Mouse (Mus musculus) ES-E14 (cell line): ENCODE measurements around the gene Nfasc.

Experiments
- CHD2 ChIP-seq: IDR thresholded peaks from 2 replicates; pipeline ENCODE4 v1.6.1; 2014; ENCODE audit warnings: mild to moderate bottlenecking, low read depth, low read length, inconsistent platforms
- HCFC1 ChIP-seq: IDR thresholded peaks from 2 replicates; pipeline ENCODE4 v1.6.1; 2012; ENCODE audit warnings: low read length, inconsistent platforms, borderline replicate concordance; ENCODE audit not compliant: insufficient read depth
- MAFK ChIP-seq: IDR thresholded peaks from 2 replicates; pipeline ENCODE4 v1.6.1; 2014; ENCODE audit warnings: mild to moderate bottlenecking, low read depth, low read length, inconsistent platforms; ENCODE audit not compliant: insufficient read depth
- ZC3H11A ChIP-seq: IDR thresholded peaks from 2 replicates; pipeline ENCODE4 v1.6.1; 2012; ENCODE audit warnings: low read depth, mild to moderate bottlenecking, inconsistent platforms, low read length, borderline replicate concordance
- ZNF384 ChIP-seq: IDR thresholded peaks from 2 replicates; pipeline ENCODE4 v1.6.1; 2012; ENCODE audit warnings: low read depth, low read length, inconsistent platforms

- TF ChIP-seq ZC3H11A (no peak), CHD2 (no peak), MAFK (peak; percentile 53; the same call in 1 of the 2 replicates), ZNF384 (no peak), HCFC1 (no peak)
These were observed 183.5 kb downstream of the Nfasc start for GRCm38 (mm10) chr1:132557901-132558631.
